Mouse (Mus musculus) forebrain, embryonic 15.5 days (tissue): ENCODE data around the gene H2afy2. TPM values are rescaled to one million over a fixed set of nuclear protein-coding genes. Genes with fewer than 3 reads are reported as not detected.

Source experiments
- ATAC-seq: fragments of 200-750 bp; cut with Nextera tagmentation; replicated peaks from 2 replicates; pipeline ENCODE4 v1.8.0; 2017; ENCODE audit warnings: mild to moderate bottlenecking, moderate TSS enrichment, moderate library complexity
- H3K27ac ChIP-seq: fragments of 300-500 bp; sonication (generic); replicated peaks from 2 replicates; pipeline ENCODE4 v1.5.1; 2015; ENCODE audit warnings: mild to moderate bottlenecking, inconsistent platforms
- H3K27me3 ChIP-seq: fragments of 300-500 bp; sonication (generic); 2 replicates; pipeline ENCODE4 v1.6.1; 2015; ENCODE audit warnings: inconsistent platforms
- H3K36me3 ChIP-seq: fragments of 300-500 bp; sonication (generic); 2 replicates; pipeline ENCODE4 v1.6.1; 2015; ENCODE audit warnings: mild to moderate bottlenecking, inconsistent platforms
- H3K4me1 ChIP-seq: fragments of 300-500 bp; sonication (generic); 2 replicates; pipeline ENCODE4 v1.6.1; 2015; ENCODE audit warnings: inconsistent platforms
- H3K4me2 ChIP-seq: fragments of 300-500 bp; sonication (generic); replicated peaks from 2 replicates; pipeline ENCODE4 v1.6.1; 2015; ENCODE audit warnings: mild to moderate bottlenecking, inconsistent platforms
- H3K4me3 ChIP-seq: fragments of 300-500 bp; sonication (generic); 2 replicates; pipeline ENCODE4 v1.5.1; 2015; ENCODE audit warnings: mild to moderate bottlenecking, inconsistent platforms
- H3K9ac ChIP-seq: fragments of 300-500 bp; sonication (generic); replicated peaks from 2 replicates; pipeline ENCODE4 v1.6.1; 2015; ENCODE audit warnings: mild to moderate bottlenecking, inconsistent platforms
- H3K9me3 ChIP-seq: fragments of 300-500 bp; sonication (generic); 2 replicates; pipeline ENCODE4 v1.6.1; 2016; ENCODE audit warnings: inconsistent platforms
- WGBS: fragments of 180-500 bp; shearing (Covaris S2); methylation state at CpG from one replicate; pipeline ENCODE4 v1.1.7; 2015; ENCODE audit warnings: mixed read lengths; 5-methylcytosine and 5-hydroxymethylcytosine counted together
- polyA plus RNA-seq: library from polyadenylated mRNA; unstranded; fragments of >200 nt; fragmentation: Nextera tagmentation; extraction: Ambion mirVana; gene quantifications from 2 replicates; pipeline ENCODE4 v1.2.1, GENCODE M21; 2015

The H2afy2 gene
- polyA plus RNA-seq, 1 experiment from 2014 or later = 312 TPM

GRCm38 (mm10) chr10:61781461-61782128 lies 2.4 kb downstream of the H2afy2 start:
- H3K9me3 ChIP-seq = no peaks in the 10 kb centered on the region
- H3K4me1 ChIP-seq = peaks cover 29% of the 10 kb centered on the region
- peak overlapping the region; percentile 99 for H3K27ac ChIP-seq
- H3K9ac ChIP-seq = peak overlapping the region; percentile 99; the same call in 1 of the 2 replicates
- H3K36me3 ChIP-seq = no peaks in the 10 kb centered on the region
- peak overlapping the region; percentile 97 for H3K4me3 ChIP-seq
- ATAC-seq = no peak
- peak overlapping the region; percentile 73 for H3K4me2 ChIP-seq
- H3K27me3 ChIP-seq = no peaks in the 10 kb centered on the region
- 29% methylated on average over 9 of the region's 9 CpGs for WGBS

- WGBS = 49% methylated on average over 6 of the region's 6 CpGs
- Histone ChIP-seq H3K27ac (no peak overlapping the region), H3K27me3 (no peaks in the 10 kb centered on the region), H3K4me2 (no peak overlapping the region), H3K9me3 (no peaks in the 10 kb centered on the region), H3K9ac (no peak overlapping the region), H3K4me1 (peaks cover 17% of the 10 kb centered on the region), H3K36me3 (0 out of 2 replicates have a peak, but pooled peaks cover 5% of the 10 kb centered on the region), H3K4me3 (no peak overlapping the region)
- no peak for ATAC-seq
These were observed 17.1 kb downstream of the H2afy2 start for GRCm38 (mm10) chr10:61766806-61767205.

- no peak for ATAC-seq
- Histone ChIP-seq H3K27me3 (no peaks in the 10 kb centered on the region), H3K36me3 (0 out of 2 replicates have a peak, but pooled peaks cover 5% of the 10 kb centered on the region), H3K9me3 (no peaks in the 10 kb centered on the region), H3K27ac (no peak overlapping the region), H3K4me2 (no peak overlapping the region), H3K4me3 (no peak overlapping the region), H3K4me1 (peaks cover 17% of the 10 kb centered on the region), H3K9ac (no peak overlapping the region)
- WGBS = 16% methylated on average over 5 of the region's 5 CpGs
These were observed 18.4 kb downstream of the H2afy2 start for GRCm38 (mm10) chr10:61765558-61765957.

GRCm38 (mm10) chr10:61764689-61765088 lies 19.3 kb downstream of the H2afy2 start:
- Histone ChIP-seq H3K27ac (no peak overlapping the region), H3K9ac (no peak overlapping the region), H3K4me3 (no peak overlapping the region), H3K4me1 (peaks cover 17% of the 10 kb centered on the region), H3K9me3 (no peaks in the 10 kb centered on the region), H3K36me3 (0 out of 2 replicates have a peak, but pooled peaks cover 5% of the 10 kb centered on the region), H3K4me2 (no peak overlapping the region), H3K27me3 (no peaks in the 10 kb centered on the region)
- no peak for ATAC-seq
- 71% methylated on average over 8 of the region's 8 CpGs for WGBS

- peaks cover 25% of the 10 kb centered on the region for H3K36me3 ChIP-seq
- H3K27ac ChIP-seq = no peak overlapping the region
- H3K4me1 ChIP-seq = peaks cover 5% of the 10 kb centered on the region; the same call in 1 of the 2 replicates
- H3K9me3 ChIP-seq = no peaks in the 10 kb centered on the region
- no peak overlapping the region for H3K4me2 ChIP-seq
- no peaks in the 10 kb centered on the region for H3K27me3 ChIP-seq
- no peak overlapping the region for H3K4me3 ChIP-seq
- ATAC-seq = no peak
- no peak overlapping the region for H3K9ac ChIP-seq
- 85% methylated on average over 6 of the region's 6 CpGs for WGBS
These were observed 24.1 kb downstream of the H2afy2 start for GRCm38 (mm10) chr10:61759869-61760268.

GRCm38 (mm10) chr10:61758904-61759303 lies 25.0 kb downstream of the H2afy2 start:
- Histone ChIP-seq H3K4me1 (0 out of 2 replicates have a peak, but pooled peaks cover 2% of the 10 kb centered on the region), H3K4me3 (no peak overlapping the region), H3K27me3 (no peaks in the 10 kb centered on the region), H3K9ac (no peak overlapping the region), H3K27ac (no peak overlapping the region), H3K4me2 (no peak overlapping the region), H3K9me3 (no peaks in the 10 kb centered on the region), H3K36me3 (peaks cover 33% of the 10 kb centered on the region)
- 92% methylated on average over 2 of the region's 2 CpGs for WGBS
- ATAC-seq = no peak

GRCm38 (mm10) chr10:61757022-61757421 lies 26.9 kb downstream of the H2afy2 start:
- Histone ChIP-seq H3K9me3 (no peaks in the 10 kb centered on the region), H3K27ac (no peak overlapping the region), H3K27me3 (no peaks in the 10 kb centered on the region), H3K4me1 (0 out of 2 replicates have a peak, but pooled peaks cover 2% of the 10 kb centered on the region), H3K9ac (no peak overlapping the region), H3K4me2 (no peak overlapping the region), H3K4me3 (no peak overlapping the region), H3K36me3 (peaks cover 50% of the 10 kb centered on the region)
- 85% methylated on average over 14 of the region's 14 CpGs for WGBS
- ATAC-seq = no peak

- H3K27ac ChIP-seq = no peak overlapping the region
- ATAC-seq = no peak
- no peak overlapping the region for H3K9ac ChIP-seq
- no peaks in the 10 kb centered on the region for H3K27me3 ChIP-seq
- H3K4me2 ChIP-seq = no peak overlapping the region
- peaks cover 86% of the 10 kb centered on the region for H3K36me3 ChIP-seq
- 95% methylated on average over 23 of the region's 23 CpGs for WGBS
- H3K4me1 ChIP-seq = 0 out of 2 replicates have a peak, but pooled peaks cover 2% of the 10 kb centered on the region
- no peaks in the 10 kb centered on the region for H3K9me3 ChIP-seq
- no peak overlapping the region for H3K4me3 ChIP-seq
These were observed 30.9 kb downstream of the H2afy2 start for GRCm38 (mm10) chr10:61753071-61753470.

GRCm38 (mm10) chr10:61751534-61752219 lies 32.3 kb downstream of the H2afy2 start:
- Histone ChIP-seq H3K27me3 (no peaks in the 10 kb centered on the region), H3K4me3 (no peak overlapping the region), H3K4me1 (no peaks in the 10 kb centered on the region), H3K4me2 (no peak overlapping the region), H3K36me3 (peaks cover 90% of the 10 kb centered on the region), H3K27ac (no peak overlapping the region), H3K9me3 (no peaks in the 10 kb centered on the region), H3K9ac (no peak overlapping the region)
- WGBS = 87% methylated on average over 20 of the region's 20 CpGs
- no peak for ATAC-seq

- no peak overlapping the region for H3K27ac ChIP-seq
- no peak overlapping the region for H3K4me2 ChIP-seq
- no peaks in the 10 kb centered on the region for H3K4me1 ChIP-seq
- no peak overlapping the region for H3K9ac ChIP-seq
- no peak for ATAC-seq
- no peaks in the 10 kb centered on the region for H3K9me3 ChIP-seq
- peaks cover 92% of the 10 kb centered on the region for H3K36me3 ChIP-seq
- H3K27me3 ChIP-seq = no peaks in the 10 kb centered on the region
- no peak overlapping the region for H3K4me3 ChIP-seq
- WGBS = 90% methylated on average over 9 of the region's 9 CpGs
These were observed 33.9 kb downstream of the H2afy2 start for GRCm38 (mm10) chr10:61750014-61750413.

- Histone ChIP-seq H3K9me3 (no peaks in the 10 kb centered on the region), H3K36me3 (peaks cover 94% of the 10 kb centered on the region), H3K27me3 (no peaks in the 10 kb centered on the region), H3K9ac (no peak overlapping the region), H3K4me1 (no peaks in the 10 kb centered on the region), H3K4me2 (no peak overlapping the region), H3K27ac (no peak overlapping the region), H3K4me3 (no peak overlapping the region)
- WGBS = 86% methylated on average over 13 of the region's 13 CpGs
- ATAC-seq = no peak
These were observed 36.6 kb downstream of the H2afy2 start for GRCm38 (mm10) chr10:61747302-61747701.

- Histone ChIP-seq H3K9ac (no peak overlapping the region), H3K9me3 (no peaks in the 10 kb centered on the region), H3K4me1 (no peaks in the 10 kb centered on the region), H3K4me2 (no peak overlapping the region), H3K27ac (no peak overlapping the region), H3K36me3 (peaks cover 93% of the 10 kb centered on the region), H3K27me3 (no peaks in the 10 kb centered on the region), H3K4me3 (no peak overlapping the region)
- ATAC-seq = no peak
- 95% methylated on average over 4 of the region's 4 CpGs for WGBS
These were observed 38.8 kb downstream of the H2afy2 start for GRCm38 (mm10) chr10:61745133-61745532.
